Mouse (Mus musculus) spleen, adult 12 weeks (tissue): ENCODE results near the gene Atp6v0b.

ENCODE experiments used
- DNase-seq: peaks from one replicate; pipeline ENCODE4 v3.0.0; 2022; ENCODE audit warnings: low spot score

Gene Atp6v0b

DNA sequence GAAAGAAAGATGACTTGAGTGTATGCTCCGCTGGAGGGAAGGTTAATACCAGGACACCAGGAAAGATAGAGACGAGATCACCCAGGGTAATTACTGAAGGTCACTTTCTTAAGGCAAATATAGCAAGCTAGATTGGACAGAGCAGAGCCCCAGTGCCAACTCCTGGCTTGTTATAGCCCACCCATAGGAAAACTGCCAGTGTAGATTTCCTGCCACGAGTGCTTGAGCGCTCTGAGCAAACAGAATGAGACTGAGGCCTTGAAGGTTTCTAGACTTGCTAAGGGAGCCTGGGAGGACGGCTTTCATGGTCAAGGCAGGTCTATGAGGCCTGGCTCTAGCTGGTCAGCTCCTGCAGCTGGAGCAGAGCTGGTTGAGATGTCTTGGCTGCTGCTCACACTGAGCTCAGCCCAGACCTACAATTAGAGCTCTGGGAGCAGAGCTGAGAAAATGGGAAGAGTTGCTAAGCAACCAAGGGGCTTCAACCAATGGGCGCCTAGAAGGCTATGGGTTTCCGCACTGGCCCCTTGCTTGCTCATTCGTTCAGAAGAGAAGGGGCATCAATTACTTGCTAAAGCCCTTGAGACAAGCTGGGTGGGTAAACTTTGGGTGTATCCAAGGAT lies 21.8 kb upstream of the Atp6v0b start:
- no peak for DNase-seq

DNA sequence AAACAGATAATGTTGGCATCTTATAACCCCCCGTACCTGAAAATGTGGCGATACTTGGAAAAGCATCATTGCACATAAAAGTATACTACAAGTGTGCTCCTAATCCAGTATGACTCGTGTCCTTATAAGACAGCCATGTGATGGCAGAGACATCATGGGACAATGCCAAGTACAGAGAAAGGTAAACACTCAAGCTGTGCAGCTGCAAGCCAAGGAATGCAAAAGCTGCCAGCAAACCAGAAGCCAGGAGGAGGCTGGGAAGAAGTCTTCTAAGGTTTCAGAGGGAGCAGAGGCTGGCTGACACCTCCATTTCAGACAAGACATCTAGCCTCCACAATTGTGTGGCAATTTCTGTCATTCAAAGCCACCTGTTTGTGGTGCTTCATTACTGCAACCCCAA lies 19.1 kb upstream of the Atp6v0b start:
- no peak for DNase-seq

DNA sequence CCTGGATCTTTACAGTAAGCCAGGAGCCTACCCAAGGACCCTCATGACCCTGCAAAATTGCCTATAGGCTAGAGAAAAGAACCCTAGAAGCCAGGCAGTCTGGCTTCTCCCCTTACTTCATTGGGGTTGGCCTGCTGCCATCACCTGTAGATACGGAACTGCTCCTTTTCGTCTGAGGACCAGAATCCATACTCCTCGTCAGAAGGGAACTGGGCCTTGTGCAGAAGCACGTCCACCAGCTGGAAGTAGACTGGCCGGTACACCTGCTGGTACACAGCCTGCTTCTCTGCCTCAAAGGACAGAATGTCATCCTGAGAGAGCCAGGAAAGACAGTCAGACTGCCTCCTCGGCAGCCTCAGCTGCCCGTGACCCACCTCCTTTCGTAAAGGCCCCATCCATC lies 17.6 kb upstream of the Atp6v0b start:
- DNase-seq = no peak

DNA sequence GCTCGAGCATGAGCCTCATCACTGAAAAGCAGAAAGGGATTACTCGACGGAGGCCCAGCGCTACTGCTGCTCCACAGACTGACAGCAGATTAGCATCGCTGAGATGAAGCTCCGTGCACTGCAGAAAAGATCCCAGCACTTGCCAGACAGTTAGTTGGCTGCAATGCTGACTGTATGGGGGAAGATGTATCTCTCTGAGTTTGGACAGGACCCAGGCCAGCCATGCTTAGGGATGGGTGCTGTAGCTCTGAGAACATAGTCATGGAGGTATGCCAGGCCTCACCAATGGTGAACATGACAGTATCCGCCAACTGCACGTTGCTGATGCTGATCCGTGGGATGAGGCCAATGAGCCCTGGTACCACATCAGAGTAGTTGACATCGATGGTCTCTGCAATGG lies 17.0 kb upstream of the Atp6v0b start:
- DNase-seq = no peak

DNA sequence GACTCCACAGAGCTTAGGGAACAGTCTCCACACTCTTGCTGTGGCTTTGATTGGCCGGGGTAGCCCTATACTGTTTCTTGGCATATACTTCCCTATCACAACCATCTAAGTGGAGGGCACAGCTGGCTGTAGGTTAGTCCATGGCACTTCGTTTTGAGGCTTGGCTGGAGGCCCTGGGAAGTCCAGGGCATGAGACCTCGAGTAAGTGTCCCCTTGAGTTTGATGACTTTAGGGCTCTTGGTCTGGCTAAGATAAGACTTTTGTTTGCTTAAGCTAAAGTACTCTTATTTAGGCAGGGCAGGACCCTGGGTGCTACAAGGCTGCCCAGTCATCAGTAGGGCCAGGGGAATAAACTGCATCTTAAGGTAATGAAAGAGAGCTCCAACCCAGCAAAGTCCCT lies 11.0 kb upstream of the Atp6v0b start:
- DNase-seq = no peak

DNA sequence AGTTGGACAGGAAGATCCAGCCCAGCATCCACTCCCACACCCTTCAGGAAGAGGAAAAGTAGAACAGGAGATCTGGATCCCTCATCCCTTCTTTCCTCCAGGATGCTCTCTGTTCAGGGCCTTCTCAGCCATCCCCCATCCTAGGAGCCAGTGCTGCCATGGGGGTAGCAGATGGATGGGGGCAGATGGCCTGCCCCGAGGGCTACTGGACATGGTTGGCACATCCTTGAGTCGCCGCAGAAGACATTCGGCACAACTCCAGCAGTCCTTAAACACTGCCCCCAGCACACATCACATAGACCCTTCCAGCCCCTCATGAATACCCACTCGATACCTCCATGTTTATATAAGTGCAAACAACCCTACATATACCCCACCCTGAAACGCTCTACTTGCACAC lies 8.9 kb upstream of the Atp6v0b start:
- DNase-seq = no peak

DNA sequence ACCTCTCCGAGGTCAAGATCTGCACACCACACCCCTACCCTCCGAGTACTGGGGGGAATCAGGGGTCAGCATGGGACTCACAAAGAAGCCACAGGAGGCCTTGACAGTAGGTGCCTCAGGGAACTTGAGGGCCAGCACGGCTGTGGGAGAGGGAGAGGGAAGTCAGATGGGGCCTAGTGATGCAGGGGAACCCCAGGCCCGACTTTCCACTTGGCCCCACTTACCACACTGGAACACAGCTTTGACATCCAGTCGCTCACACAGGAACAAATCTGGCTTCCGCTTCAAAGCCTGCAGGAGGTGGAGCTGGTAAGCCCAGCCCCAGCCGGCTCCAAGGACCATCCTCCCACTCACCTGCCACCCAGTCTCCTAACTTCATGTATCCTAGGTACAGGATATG lies 8.2 kb upstream of the Atp6v0b start:
- DNase-seq = no peak

DNA sequence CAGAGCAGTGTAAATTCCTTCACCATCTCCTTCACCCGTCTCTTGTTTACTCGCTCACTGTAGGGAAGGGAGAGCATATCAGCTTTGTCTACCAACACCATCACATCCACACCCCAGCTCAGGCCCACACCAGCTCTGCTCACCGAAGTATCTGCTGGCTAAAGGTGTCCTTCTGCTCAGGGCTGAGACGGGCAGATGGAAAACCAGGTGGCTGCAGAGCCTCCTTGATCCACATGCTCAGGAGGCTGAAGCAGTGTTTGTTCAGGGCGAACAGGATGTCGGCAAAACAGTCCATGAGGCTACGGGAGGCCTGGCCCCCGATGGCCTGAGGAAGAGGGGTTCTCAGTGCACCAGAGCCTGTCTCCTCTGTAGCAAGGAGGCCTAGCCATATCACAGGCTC lies 7.5 kb upstream of the Atp6v0b start:
- DNase-seq = no peak

DNA sequence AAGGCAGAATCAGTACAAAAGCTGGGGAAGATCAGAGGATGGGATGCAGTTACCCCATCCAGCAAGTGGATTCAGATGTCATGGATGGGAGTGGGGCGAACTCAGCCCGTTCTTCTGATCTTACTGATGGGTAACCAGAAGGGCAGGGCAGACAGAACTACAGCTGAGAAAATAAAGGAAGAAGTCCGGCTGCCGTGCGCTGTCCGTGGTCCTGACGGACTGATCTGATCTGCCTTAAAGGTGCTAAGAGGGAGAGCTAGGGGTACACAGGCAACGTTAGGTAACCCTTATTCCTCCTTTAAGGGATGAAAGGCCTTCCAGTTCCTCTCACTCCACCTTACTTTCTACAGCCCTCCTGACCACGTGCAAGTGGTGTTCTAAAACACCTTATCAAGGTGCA lies 6.2 kb upstream of the Atp6v0b start:
- peak; percentile 52 for DNase-seq

DNA sequence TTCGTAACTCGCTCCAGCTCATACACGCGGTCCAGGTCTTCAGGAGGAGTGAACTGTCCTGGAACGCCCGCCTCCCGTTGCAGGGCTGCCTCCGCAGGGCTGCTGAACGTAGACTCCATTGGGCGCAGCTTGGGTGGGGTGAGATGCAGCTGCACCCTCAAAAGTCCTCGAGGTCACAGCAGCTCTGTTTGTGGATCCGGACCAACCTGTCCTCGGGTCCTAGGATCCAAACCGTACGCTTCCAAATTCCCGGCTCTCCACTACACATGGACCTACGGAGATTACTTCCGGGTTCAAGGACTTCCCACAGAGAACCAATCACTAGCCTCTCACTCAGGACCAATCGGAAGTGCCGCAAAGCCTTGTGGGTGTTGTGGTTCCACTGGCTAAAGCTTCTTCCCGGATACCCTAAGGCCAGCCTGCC lies 4.6 kb upstream of the Atp6v0b start, which contains the start of gene Dph2:
Gene Dph2, minus strand, starts transcription at position 295 of the 424 bp plus-strand sequence.
- DNase-seq = peak; percentile 72

DNA sequence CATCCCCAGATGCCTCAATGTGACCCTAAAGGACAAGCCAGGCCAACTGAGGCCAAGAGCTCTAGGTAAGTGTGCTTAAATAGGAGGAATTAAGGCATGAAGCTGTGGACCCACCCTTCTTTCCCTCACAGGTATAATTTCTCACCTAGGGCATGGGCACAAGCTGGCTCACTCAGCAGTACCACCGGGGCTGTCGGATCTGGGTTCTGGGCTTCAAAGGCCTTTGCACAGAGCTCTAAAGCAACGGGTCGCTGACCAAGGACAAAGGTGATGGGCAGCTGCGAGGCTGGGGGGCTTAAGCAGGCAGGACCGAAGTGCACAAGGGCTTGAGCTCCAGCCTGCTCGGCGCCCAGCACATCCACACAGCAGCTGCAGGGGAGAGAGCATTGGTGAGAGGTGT lies 3.6 kb upstream of the Atp6v0b start:
- DNase-seq = no peak

DNA sequence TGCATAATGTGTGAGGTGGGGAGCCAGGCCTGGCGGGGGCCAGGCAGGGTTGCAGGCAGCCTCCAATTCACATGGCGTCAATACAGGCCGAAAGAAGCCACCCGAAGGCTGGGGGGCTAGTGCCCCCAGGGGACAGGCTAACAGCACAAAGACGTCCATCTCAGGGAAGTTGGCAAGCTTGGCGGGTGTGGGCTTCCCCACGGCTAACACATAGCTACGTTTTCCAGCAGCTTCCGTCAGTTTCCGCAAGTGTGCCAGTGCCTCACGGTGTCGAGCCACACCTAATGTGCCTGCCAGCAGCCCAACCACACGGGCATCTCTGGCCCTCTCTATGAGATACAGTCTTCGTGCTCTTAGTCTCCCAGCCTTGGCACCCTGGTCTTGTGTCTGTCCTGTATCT lies 2.9 kb upstream of the Atp6v0b start:
- DNase-seq = no peak

DNA sequence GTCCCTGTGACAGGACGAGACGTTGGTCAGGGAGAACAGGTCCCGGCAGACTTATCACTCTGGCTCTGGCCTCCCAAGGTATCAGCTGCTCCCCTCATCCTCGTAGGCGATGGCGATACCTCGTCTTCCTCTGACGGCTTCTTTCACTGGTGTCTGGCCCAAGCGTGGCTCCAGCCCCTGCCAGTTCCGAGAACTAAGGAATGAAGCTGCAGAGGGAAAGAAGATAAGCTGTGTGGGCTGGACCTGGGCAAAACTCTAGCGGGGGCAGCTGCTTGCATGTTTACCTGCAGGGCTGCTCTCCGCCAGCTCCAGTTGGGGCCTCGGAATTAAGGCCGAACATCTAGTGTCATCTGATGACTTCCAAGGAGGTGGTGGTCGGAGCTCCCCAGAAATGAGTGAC lies 2.3 kb upstream of the Atp6v0b start:
- no peak for DNase-seq

DNA sequence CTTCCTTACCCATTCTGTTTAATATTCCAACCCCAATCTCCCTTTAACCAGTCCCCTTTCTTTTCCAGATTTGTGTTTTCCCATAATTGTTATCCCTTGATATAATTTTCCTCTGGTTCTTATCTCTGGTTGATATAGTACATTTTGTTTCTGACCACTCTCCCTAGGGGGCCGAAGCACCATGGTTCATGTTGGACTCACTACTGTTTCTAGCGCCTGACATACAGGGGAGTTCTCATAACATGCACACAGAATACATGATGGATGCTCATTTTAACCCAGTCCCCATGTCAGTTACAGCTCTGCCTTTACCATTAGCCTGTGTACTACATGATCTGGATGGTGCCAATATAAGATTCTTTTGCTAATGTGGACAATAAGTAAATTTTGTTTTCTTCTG lies 787 bp upstream of the Atp6v0b start:
- no peak for DNase-seq

DNA sequence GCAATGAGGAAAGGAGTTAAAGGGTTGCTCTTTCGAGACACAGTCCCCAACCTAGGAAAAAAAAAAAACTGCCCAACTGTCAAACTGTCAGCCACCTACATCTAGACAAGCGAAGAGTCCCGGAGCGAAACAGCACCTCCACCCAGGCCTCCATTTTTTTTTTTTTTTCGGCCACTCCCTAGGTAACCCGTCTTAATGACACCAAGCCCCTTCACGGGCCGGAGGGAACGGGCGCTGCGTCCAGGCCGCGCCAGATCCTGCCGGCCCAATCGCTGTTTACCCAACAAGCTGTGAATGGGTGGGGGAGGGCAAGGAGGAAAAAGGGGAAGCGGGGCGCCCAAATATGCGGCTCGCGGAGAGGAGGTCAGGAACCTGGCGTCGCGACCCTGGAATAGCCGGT lies 489 bp downstream of the Atp6v0b start:
- no peak for DNase-seq

DNA sequence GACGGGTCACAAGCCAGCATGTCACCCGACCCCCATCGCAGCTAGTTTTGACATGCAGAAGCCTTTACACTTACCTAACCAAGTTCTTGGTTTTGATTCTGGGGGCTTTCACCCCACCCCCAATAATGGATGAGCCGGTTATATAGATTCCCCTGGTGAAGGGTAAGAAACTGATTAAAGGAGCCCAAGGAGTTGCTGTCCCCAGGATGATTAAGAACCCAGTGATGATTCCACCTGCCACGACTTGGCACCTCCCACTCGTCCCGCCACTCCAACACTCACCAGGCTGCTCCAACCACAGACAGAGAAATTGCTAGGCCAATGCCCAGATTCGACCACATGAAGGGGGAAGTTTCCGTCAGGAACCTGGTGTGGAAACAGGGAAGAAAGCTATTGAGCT lies 1.1 kb downstream of the Atp6v0b start:
- no peak for DNase-seq

DNA sequence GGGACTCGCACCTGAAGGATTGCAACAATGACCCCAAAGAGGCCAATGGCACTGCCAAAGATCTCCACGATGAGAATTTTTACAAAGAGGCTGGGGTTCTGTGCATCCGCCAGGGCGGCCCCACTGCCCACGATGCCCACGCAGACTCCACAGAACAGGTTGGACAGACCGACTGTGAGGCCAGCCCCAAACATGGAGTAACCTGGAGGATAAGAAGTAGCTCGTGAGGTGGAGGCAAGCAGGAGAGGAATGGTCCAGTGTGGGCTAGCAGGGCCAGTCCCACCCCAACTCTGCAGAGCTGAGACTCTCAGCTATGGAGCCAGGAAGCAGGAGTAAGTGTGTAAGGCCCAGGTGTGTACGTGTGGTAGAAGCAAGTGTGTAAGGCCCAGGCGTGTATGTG lies 2.0 kb downstream of the Atp6v0b start:
- no peak for DNase-seq

DNA sequence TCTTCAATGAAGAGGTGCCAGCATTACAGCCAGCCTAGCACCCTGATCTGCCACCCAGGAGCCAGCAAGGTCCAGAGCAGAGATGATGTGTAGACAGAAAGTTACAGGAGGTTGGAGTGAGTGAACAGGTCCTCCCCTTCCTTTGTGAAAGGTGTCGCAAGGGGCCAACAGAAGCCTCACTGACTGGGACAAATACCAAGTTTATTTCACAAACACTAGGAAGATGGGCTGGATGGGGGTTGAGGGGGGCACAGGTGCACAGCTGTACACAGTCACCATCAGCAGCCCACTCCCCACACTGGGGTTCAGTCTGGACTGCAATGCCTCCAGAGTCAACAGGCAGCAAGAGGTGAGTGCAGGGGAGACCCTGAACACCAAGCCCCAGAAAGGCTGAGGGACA lies 3.0 kb downstream of the Atp6v0b start:
- DNase-seq = no peak

DNA sequence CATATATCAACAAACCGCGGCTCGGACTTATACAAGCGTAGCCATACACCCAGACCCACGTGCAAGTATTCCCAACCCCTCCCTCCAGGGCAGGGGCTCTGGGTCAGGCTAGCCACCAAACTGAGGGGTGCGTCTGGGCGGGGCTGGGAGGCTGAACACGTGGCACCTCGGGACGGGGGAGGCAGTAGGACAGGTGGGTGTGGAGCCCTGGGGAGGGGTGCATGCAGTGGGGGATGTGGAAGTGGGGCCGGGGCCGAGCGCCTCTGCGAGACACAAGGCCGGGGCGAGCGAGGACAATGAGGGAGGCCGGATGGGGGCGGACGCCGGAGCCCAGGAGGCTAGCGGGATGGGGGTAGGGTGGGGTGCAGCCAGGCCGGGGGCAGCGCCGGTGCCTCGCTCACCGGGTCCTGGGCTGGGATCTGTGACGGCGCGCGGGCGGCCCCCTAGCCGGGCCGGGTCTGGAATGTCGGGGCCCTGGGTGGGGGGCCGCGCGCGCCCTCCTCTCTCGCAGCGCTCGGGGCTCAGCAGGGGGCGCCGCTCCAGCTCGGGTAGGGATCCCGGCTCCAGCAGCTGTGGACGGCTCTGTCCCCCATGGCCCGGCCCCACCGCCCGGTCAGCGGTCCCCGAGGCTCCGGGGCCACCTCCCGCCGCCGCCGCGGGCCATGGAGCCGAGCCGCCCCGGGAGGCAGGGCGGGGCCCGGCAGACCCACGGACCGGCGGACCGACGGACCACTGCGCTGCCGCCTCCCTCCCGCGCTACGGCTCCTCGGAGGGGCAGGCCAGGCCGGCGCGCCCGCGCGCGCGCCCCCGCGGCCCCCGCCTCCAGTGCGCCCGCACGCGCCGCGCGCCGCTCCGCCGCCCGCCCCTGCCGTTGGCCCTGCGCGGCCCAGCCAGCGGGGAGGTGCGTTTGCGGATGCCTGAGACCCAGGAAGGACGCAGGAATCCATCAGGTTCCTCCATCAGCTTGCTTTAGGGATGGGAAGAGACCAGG lies 4.1 kb downstream of the Atp6v0b start, which contains the start of gene B4galt2:
Gene B4galt2, minus strand, starts transcription at position 787 of the 991 bp plus-strand sequence.
- DNase-seq = no peak

DNA sequence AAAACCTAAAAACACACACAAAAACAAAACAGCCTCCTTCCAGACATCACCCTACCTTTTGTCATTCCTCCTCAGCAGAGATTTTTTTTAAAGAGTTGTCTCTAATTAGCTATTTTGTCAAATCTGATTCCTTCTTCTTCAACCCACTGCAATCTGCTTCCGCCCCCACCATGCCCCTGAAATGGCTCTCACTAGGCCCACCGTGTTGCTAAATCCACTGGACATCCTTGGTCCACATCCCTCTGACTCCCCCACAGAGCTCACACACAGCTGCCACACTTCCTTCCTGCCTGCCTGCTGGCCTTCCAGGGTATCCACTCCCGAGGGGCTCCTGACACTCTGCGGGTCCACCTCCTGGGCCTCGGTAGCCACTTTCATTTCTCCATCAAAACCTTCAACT lies 8.4 kb downstream of the Atp6v0b start:
- DNase-seq = no peak

DNA sequence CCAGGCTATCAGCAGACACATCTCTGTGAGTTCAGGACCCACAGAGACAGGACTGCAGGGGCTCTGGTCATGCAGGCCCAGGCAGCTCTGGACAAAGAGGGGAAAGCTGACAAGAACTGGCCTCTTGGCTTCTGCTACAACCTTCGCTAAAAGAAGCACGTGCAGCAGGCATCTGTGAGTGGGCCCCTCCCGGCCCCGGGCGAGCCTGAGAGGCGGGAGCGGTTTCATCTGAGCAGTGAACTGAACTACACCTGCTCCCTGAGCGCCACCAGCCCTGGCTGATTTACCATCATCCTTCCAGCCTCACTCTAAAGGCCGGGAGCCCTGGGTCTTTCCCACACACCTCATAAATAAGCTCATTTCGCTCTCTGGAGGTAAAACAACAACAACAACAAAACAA lies 8.8 kb downstream of the Atp6v0b start:
- no peak for DNase-seq

DNA sequence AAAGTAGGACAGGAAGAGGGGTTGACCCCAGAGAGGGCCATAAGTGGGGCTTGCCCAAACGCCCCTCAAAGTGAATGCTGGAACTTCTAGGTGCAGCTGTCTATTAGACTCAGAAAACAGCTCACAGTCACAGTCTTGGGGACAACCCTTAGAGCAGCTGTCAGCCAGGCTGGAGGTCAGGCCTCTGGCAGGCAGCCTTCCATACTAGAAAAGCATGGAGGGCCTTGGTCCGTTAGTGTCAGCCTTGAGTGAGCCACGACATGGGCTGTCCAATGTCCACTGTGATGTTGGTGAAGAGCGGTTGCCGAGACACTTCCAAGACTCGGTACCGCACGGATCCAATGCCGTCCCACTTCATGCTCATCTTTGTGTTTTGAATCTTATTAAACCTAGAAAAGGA lies 13.5 kb downstream of the Atp6v0b start:
- DNase-seq = no peak

DNA sequence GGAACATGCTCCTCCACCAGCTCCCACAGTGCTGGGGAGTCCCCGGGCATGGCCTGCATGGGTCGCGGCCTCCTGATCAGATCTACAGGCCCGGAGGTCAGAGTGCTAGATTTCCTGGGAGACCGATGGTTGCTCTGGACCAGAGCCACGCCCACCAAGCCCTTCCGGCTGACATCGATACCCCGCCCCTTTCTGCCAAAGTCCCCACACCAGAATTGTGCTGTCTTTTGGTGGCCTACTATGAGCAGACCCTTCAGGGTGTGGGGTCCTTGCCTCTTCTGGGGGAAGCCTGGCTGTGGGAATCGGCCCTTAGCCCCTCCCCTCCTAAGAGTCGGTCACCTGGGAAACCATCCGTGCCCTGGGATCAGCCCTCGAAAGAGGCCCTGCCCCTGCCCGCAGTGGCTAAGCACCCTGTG lies 14.7 kb downstream of the Atp6v0b start, which contains the start of gene Ccdc24:
Gene Ccdc24, minus strand, starts transcription at position 87 of the 416 bp plus-strand sequence.
- DNase-seq = no peak
